Mouse (Mus musculus) retina, postnatal 1 day (tissue): ENCODE data around the gene Tesk2.
"Not testable (repeated sequence)": the region's sequence is repeated elsewhere in the genome, so short reads cannot be mapped to it uniquely, and the experiment has no call there.

Experiments used
- DNase-seq: peaks from one replicate; pipeline ENCODE4 v3.0.0-alpha.2; 2012

Gene Tesk2

GRCm38 (mm10) chr4:116720343-116721097 lies at the start of gene Tesk2:
Gene Tesk2 (plus strand): TSS chr4:116720948.
- DNase-seq, result peak; percentile 100

- DNase-seq, result no peak
Observed at GRCm38 (mm10) chr4:116672785-116673184, 48.0 kb upstream of the Tesk2 start.

GRCm38 (mm10) chr4:116674761-116675160 lies 46.0 kb upstream of the Tesk2 start:
- not testable (repeated sequence) for DNase-seq

- DNase-seq, result no peak
Observed at GRCm38 (mm10) chr4:116676027-116676426, 44.7 kb upstream of the Tesk2 start.

GRCm38 (mm10) chr4:116677808-116678207 lies 42.9 kb upstream of the Tesk2 start:
- no peak for DNase-seq

- no peak for DNase-seq
Observed at GRCm38 (mm10) chr4:116679141-116679540, 41.6 kb upstream of the Tesk2 start.

- DNase-seq, result not testable (repeated sequence)
Observed at GRCm38 (mm10) chr4:116680521-116680920, 40.2 kb upstream of the Tesk2 start.

- DNase-seq, result no peak
Observed at GRCm38 (mm10) chr4:116683957-116684356, 36.8 kb upstream of the Tesk2 start.

- DNase-seq, result no peak
Observed at GRCm38 (mm10) chr4:116684665-116685064, 36.1 kb upstream of the Tesk2 start.

- peak; percentile 97 for DNase-seq
Observed at GRCm38 (mm10) chr4:116685402-116686061, 35.2 kb upstream of the Tesk2 start, which contains the start of gene Prdx1. Gene Prdx1 (plus strand): TSS chr4:116685544.

- no peak for DNase-seq
Observed at GRCm38 (mm10) chr4:116687041-116687440, 33.7 kb upstream of the Tesk2 start.

GRCm38 (mm10) chr4:116689309-116689876 lies 31.4 kb upstream of the Tesk2 start:
- DNase-seq, result no peak

- no peak for DNase-seq
Observed at GRCm38 (mm10) chr4:116692146-116692545, 28.6 kb upstream of the Tesk2 start.

GRCm38 (mm10) chr4:116693785-116694184 lies 27.0 kb upstream of the Tesk2 start:
- DNase-seq, result no peak

GRCm38 (mm10) chr4:116698693-116699342 lies 21.9 kb upstream of the Tesk2 start:
- no peak for DNase-seq

- no peak for DNase-seq
Observed at GRCm38 (mm10) chr4:116700964-116701363, 19.8 kb upstream of the Tesk2 start.

GRCm38 (mm10) chr4:116703804-116704203 lies 16.9 kb upstream of the Tesk2 start:
- DNase-seq, result peak; percentile 78

- no peak for DNase-seq
Observed at GRCm38 (mm10) chr4:116707666-116708065, 13.1 kb upstream of the Tesk2 start.

GRCm38 (mm10) chr4:116708201-116708764 lies 12.5 kb upstream of the Tesk2 start, which contains the start of the genes Mmachc and Ccdc163:
Gene Mmachc (minus strand): TSS chr4:116708406.
Gene Ccdc163 (plus strand): TSS chr4:116708509.
- peak; percentile 99 for DNase-seq

- no peak for DNase-seq
Observed at GRCm38 (mm10) chr4:116708791-116709390, 11.9 kb upstream of the Tesk2 start.

GRCm38 (mm10) chr4:116710154-116710553 lies 10.6 kb upstream of the Tesk2 start:
- DNase-seq, result no peak

- no peak for DNase-seq
Observed at GRCm38 (mm10) chr4:116712536-116712935, 8.2 kb upstream of the Tesk2 start.
